Mouse (Mus musculus) activated CD4-positive, CD25-positive, alpha-beta regulatory T cell (primary cell): ENCODE results near the gene Nsfl1c. TPM values are rescaled to one million over a fixed set of nuclear protein-coding genes. Genes with fewer than 3 reads are reported as not detected.

Experiments
- polyA plus RNA-seq, 2 experiments: library from polyadenylated mRNA; unstranded; fragments of 100-300 nt; shearing (Covaris generic); gene quantifications; one replicate each; pipeline ENCODE4 v1.2.1; 2017

Gene Nsfl1c
- 100 to 1,000 TPM; 137 to 140 TPM for polyA plus RNA-seq

GRCm38 (mm10) chr2:151494035-151494803, at the start of gene Nsfl1c:
TSS of gene Nsfl1c (plus strand) at chr2:151494182.

GRCm38 (mm10) chr2:151476053-151476452, 17.9 kb upstream of the Nsfl1c start, which contains the start of gene 4921509C19Rik:
TSS of gene 4921509C19Rik (minus strand) at chr2:151476153.

GRCm38 (mm10) chr2:151542323-151543062, 48.5 kb downstream of the Nsfl1c start, which contains the start of gene Fkbp1a:
TSS of gene Fkbp1a (plus strand) at chr2:151542483.

Other genes starting within 250 kb of the Nsfl1c start
- gene 4921509C19Rik, start 18.0 kb upstream of the Nsfl1c start, polyA plus RNA-seq: under 1 TPM in 1 of 2 experiments, not detected in 1; 0.29 TPM
- 100 to 1,000 TPM; 324 to 446 TPM for gene Fkbp1a, start 48.3 kb downstream of the Nsfl1c start, polyA plus RNA-seq
- 100 to 1,000 TPM in 1 of 2 experiments, 10 to 100 TPM in 1; 37.9 to 113 TPM for gene Sdcbp2, start 78.4 kb downstream of the Nsfl1c start, polyA plus RNA-seq
- gene Snph, start 138.4 kb downstream of the Nsfl1c start, polyA plus RNA-seq: under 1 TPM in 1 of 2 experiments, not detected in 1; 0.59 TPM
- not detected for gene Rad21l, start 174.4 kb downstream of the Nsfl1c start, polyA plus RNA-seq
- under 1 TPM; 0.16 TPM for gene Tmem74b, start 207.8 kb downstream of the Nsfl1c start, polyA plus RNA-seq